Mouse (Mus musculus) naive thymus-derived CD4-positive, alpha-beta T cell, adult 2 months (primary cell): ENCODE measurements around the gene Irak3.
A peak's percentile ranks its signal among the peaks of the same experiment; 100 is the strongest.

Source experiments
- DNase-seq: peaks from one replicate; pipeline ENCODE4 v3.0.0-alpha.2; 2011; ENCODE audit warnings: low read depth

The Irak3 gene

GRCm38 (mm10) chr10:120204591-120205210, 2.8 kb upstream of the Irak3 start:
- no peak for DNase-seq

DNA sequence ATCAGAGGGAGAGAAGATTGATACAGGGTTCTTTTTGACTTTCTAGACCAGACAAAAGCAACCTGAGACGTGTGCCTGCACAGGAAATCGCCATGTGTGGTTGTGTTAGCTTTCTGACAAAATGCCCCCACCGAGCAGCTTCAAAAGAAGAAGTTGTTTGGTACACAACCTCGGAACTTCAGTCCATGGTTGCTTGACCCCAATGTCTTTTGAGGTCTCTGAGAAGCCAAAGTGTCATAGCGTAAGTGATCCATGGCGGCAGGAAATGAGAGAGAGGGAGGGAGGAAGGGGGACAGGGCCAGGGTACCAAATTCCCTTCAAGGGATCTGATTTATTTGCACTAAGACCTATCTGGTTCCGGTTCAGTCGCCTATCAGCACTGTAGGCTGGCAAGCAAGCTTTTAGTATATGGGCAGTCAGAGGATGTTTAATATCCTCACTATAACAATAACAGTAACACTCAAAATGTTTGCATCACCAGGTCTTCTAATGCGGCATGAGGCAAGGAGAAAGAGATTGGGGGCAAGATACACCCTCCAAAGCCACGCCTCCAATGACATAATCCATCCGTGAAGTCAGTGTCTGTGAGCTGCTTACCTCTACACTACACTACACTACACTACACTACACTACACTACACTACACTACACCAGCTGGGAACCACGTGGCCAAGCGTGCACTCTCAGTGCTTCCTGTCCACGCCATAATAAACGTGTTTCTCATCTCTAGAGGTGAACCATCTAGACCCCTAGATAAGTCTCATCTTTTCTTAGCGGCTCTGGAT, 729 bp upstream of the Irak3 start:
- DNase-seq = no peak

- DNase-seq = peak; percentile 59
Measured at GRCm38 (mm10) chr10:120201131-120201921, 604 bp downstream of the Irak3 start, which contains the start of gene Tmbim4. Gene Tmbim4 (plus strand): TSS chr10:120201590.

DNA sequence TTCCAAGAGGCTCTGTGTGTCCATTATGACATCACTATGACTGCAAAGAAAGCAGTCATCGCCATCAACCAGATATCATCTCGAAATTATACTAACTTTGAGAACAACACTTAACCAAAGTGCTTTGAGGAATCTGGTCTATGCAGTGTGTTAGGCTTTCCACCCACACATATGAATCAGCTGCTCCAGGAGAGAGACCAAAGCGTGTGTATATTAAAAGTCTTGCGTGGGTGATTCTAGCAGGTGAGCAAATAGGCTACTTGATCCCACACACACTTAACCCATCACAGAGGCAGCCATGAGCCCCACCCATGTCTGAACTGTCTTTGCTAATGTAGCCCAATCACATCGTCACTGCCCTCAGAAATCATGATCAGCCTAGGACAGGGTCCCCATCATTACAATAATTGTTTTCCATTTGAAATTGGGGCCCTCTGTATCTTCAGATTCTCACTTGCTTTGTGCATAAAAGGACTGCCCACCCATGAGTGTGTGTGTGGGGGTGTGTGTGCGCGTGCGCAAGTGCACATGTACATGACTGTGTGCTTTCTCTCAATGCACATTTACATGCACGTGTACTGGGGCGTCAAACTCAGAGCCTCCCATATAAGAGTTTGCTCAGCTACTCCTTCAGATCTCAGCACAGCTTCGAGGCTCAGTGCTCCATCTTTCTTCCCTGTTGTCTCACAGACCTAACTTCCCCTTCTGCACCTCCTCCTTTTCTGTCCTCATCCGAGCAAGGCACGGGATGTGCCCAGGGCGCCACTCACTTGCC, 4.7 kb downstream of the Irak3 start:
- peak; percentile 30 for DNase-seq

- peak; percentile 81 for DNase-seq
Measured at GRCm38 (mm10) chr10:120193255-120193654, 8.7 kb downstream of the Irak3 start.

GRCm38 (mm10) chr10:120192278-120192677, 9.7 kb downstream of the Irak3 start:
- DNase-seq = no peak

DNA sequence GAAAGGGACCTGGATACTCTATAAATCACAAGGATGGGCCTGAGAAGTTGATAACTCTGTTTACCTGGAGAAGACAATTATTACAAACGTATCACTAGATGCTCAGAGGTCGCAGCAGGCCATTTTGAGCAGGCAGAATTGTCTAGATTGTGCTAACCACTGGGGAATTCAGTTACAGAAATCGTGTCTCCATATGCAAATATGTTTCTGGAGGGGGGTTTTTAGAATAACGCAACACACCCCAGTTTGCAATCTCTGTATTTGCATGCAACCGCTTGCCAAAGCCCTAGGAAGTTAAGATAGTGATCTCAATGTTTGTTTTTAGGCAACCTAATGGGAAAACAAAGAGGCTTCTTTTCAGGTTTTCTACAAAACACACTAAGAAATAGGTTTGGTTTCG, 10.8 kb downstream of the Irak3 start:
- DNase-seq = no peak

GRCm38 (mm10) chr10:120189782-120190181, 12.1 kb downstream of the Irak3 start:
- no peak for DNase-seq

GRCm38 (mm10) chr10:120189276-120189675, 12.7 kb downstream of the Irak3 start:
- peak; percentile 49 for DNase-seq

DNA sequence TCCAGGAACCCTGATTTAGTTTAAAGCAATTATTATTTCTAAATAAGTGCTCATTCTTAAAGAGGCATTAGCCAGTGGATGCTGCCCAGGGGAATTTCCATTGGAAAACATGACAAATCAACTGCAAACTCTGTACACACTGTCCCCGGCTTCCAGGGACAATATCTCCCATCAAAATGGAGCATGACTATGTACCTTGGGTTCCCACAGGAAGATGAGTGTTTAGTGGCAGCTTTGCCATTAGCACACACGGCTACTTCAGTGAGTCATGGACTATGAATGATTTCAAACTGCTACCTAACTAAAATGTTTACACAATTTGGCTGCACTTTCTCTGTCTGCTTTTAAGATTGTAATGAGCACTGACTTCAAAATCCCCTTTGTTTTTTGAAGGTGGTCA, 13.4 kb downstream of the Irak3 start:
- no peak for DNase-seq

DNA sequence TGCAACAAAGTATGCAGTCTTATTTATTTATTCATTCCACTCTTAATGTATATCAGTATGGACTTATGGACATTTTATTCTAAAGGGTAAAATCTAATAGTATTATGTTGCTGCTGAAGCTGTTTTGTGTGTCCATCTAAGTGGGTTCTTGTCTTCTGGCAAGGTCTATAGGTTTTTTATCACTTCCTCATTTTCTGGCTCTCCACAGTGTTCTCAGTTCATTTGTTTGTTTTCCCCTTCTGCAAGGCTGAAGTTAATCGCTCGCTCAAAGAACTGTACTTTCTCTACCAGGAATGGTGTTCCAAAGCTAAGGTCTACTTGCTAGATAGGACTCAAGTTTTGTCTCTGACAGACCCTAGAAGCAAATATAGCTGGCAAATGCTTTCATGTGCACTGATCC, 18.6 kb downstream of the Irak3 start:
- DNase-seq = no peak

- peak; percentile 59 for DNase-seq
Measured at GRCm38 (mm10) chr10:120182887-120183286, 19.0 kb downstream of the Irak3 start.

- no peak for DNase-seq
Measured at GRCm38 (mm10) chr10:120174192-120174705, 27.7 kb downstream of the Irak3 start.

- DNase-seq = no peak
Measured at GRCm38 (mm10) chr10:120171340-120171739, 30.6 kb downstream of the Irak3 start.

DNA sequence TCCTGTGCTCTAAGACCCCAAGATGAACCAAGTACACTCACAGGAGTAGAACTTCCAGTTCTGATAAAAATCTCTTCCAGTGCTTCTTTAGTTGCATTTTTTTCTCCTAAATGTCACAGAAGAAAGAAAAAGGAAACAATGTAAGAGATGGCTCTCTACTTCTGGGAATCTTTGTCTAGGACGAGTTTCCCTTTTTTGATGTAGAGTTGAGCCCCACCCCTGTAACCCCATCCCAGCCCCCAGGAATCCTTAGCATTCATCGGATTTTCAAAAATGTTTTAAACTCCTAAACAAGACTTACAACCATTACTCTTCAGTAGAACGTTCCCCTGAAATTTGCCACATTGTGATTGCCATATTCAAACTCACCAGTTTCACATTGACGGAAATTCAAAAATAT, 31.7 kb downstream of the Irak3 start:
- DNase-seq = no peak

- no peak for DNase-seq
Measured at GRCm38 (mm10) chr10:120169841-120170240, 32.1 kb downstream of the Irak3 start.

DNA sequence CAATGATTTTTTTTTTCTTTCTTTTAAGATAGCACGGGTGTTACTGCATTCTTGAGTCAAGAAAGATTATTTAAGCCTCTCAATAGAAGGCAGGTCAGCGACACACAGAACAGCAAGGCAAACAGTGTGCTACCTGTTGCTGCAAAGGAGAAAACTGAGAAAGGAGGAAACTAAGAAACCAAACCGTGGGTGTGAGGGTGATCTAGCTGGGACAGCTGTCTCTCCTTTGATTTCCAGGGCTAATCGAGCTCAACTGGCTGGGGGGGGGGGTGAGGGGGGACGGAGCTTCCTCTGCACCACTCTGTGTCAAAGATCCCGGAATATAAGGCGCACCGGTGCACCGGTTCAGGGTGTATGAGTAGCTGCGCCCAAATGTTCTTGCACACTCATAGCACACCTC, 32.9 kb downstream of the Irak3 start:
- no peak for DNase-seq

GRCm38 (mm10) chr10:120168070-120168469, 33.9 kb downstream of the Irak3 start:
- DNase-seq = no peak

- no peak for DNase-seq
Measured at GRCm38 (mm10) chr10:120165793-120166503, 36.0 kb downstream of the Irak3 start.

DNA sequence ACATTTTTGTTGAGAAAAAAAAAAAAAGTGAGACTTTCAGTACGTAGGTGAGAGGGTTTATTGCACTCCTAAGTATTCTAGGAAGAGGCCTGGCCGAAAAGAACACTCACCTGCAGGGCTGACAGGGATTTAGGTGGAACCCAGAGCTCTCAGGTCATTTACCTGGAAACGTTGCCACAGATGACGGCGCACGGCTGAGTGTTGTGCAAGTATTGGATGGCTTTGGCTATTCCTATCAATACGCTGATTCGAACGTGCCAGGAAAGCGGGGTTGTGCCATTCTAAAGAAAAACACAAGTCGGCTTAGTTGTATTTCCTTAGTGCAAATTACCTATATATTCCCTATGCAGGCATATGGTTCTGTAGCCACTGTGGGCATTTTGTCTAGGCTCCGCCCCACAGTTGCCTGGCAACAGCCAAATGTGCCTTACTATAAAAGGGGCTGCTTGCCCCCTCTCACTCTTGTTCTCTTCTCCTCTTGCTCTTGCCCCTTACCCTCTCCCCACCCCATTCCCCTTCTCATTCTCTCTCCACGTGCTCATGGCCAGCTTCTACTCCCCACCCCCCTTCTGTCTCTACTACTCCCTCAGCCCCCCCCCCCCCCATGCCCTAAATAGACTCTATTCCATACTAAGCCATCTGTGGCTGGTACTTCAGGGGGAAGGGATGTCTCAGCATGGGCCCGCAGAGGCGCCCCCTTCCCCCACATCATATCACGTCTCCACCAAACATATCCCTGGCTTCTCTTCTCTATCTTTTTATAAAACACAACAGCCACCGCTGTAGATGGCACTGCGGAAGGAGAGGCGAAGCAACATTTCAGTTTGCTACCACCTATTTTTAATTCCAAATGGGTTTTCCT, 36.8 kb downstream of the Irak3 start:
- DNase-seq = no peak
